Mouse (Mus musculus) thymus, adult 2 months (tissue): ENCODE results near the gene Suclg1. TPM values are rescaled to one million over a fixed set of nuclear protein-coding genes. Genes with fewer than 3 reads are reported as not detected.
A peak's percentile ranks its signal among the peaks of the same experiment; 100 is the strongest.

Source experiments
- DNase-seq: peaks from one replicate; pipeline ENCODE4 v3.0.0; 2021
- H3K27ac ChIP-seq: fragments of 200-500 bp; 2 replicates; pipeline ENCODE4 v1.5.1; 2012; ENCODE audit warnings: low read length, control low read depth; ENCODE audit not compliant: control insufficient read depth, insufficient read depth
- H3K27me3 ChIP-seq: fragments of 200-500 bp; 2 replicates; pipeline ENCODE4 v1.6.1; 2012; ENCODE audit warnings: mild to moderate bottlenecking, low read length, moderate library complexity, mixed read lengths; ENCODE audit not compliant: control insufficient read depth, insufficient read depth
- H3K36me3 ChIP-seq: fragments of 200-500 bp; 2 replicates; pipeline ENCODE4 v1.6.1; 2012; ENCODE audit warnings: mild to moderate bottlenecking, low read length, moderate library complexity; ENCODE audit not compliant: control insufficient read depth, insufficient read depth
- H3K4me1 ChIP-seq: fragments of 200-500 bp; replicated peaks from 2 replicates; pipeline ENCODE4 v1.6.1; 2012; ENCODE audit warnings: low read length; ENCODE audit not compliant: control insufficient read depth, insufficient read depth
- H3K4me3 ChIP-seq: fragments of 200-500 bp; 2 replicates; pipeline ENCODE4 v1.5.1; 2012; ENCODE audit warnings: mild to moderate bottlenecking, low read length, control low read depth, moderate library complexity; ENCODE audit not compliant: control insufficient read depth, insufficient read depth
- CTCF ChIP-seq: fragments of 200-500 bp; IDR thresholded peaks from 2 replicates; pipeline ENCODE4 v1.5.1; 2012; ENCODE audit warnings: mild to moderate bottlenecking, control low read depth, low read length, moderate library complexity, borderline replicate concordance; ENCODE audit not compliant: control insufficient read depth, poor library complexity, insufficient read depth; ENCODE audit errors: extremely low read depth
- POLR2A ChIP-seq: fragments of 200-500 bp; IDR thresholded peaks from 2 replicates; pipeline ENCODE4 v1.6.1; 2012; ENCODE audit warnings: mild to moderate bottlenecking, low read length, control low read depth, moderate library complexity; ENCODE audit not compliant: control insufficient read depth, poor library complexity, insufficient read depth; ENCODE audit errors: extremely low read depth
- WGBS: fragments of 180-500 bp; shearing (Covaris S2); methylation state at CpG from one replicate; pipeline ENCODE4 v1.1.7; 2018; 5-methylcytosine and 5-hydroxymethylcytosine counted together
- polyA plus RNA-seq: library from polyadenylated mRNA; depleted of rRNA; stranded (reverse); fragments of >200 nt; gene quantifications from 2 replicates; pipeline ENCODE4 v1.2.3, GENCODE M21; 2012

The Suclg1 gene
- polyA plus RNA-seq, 1 experiment, result 59.5 TPM

- Histone ChIP-seq H3K36me3 (no peaks in the 10 kb centered on the region), H3K4me3 (no peak overlapping the region), H3K4me1 (peaks cover 12% of the 10 kb centered on the region), H3K27ac (peak overlapping the region; percentile 54; the same call in 1 of the 2 replicates), H3K27me3 (no peaks in the 10 kb centered on the region)
- peak; percentile 16 for DNase-seq
- no peak for TF ChIP-seq CTCF
- no peak for TF ChIP-seq POLR2A
- 29% methylated on average over 9 of the region's 9 CpGs for WGBS
Measured at GRCm38 (mm10) chr6:73254307-73255228, 6.4 kb downstream of the Suclg1 start.

GRCm38 (mm10) chr6:73257068-73257467, 8.9 kb downstream of the Suclg1 start:
- H3K27me3 ChIP-seq, result no peaks in the 10 kb centered on the region
- H3K36me3 ChIP-seq, result peaks cover 9% of the 10 kb centered on the region
- H3K27ac ChIP-seq, result no peak overlapping the region
- peaks cover 15% of the 10 kb centered on the region for H3K4me1 ChIP-seq
- DNase-seq, result no peak
- TF ChIP-seq POLR2A (no peak), CTCF (no peak)
- H3K4me3 ChIP-seq, result no peak overlapping the region
- 97% methylated on average over 7 of the region's 7 CpGs for WGBS

GRCm38 (mm10) chr6:73260110-73260509, 11.9 kb downstream of the Suclg1 start:
- TF ChIP-seq CTCF, result no peak
- TF ChIP-seq POLR2A, result no peak
- H3K36me3 ChIP-seq, result peaks cover 29% of the 10 kb centered on the region
- no peak for DNase-seq
- no peaks in the 10 kb centered on the region for H3K27me3 ChIP-seq
- WGBS, result 72% methylated on average over 6 of the region's 6 CpGs
- H3K4me3 ChIP-seq, result no peak overlapping the region
- H3K4me1 ChIP-seq, result peaks cover 3% of the 10 kb centered on the region; the same call in 1 of the 2 replicates
- H3K27ac ChIP-seq, result no peak overlapping the region

GRCm38 (mm10) chr6:73264801-73265200, 16.6 kb downstream of the Suclg1 start:
- Histone ChIP-seq H3K36me3 (peaks cover 52% of the 10 kb centered on the region), H3K4me1 (peaks cover 3% of the 10 kb centered on the region; the same call in 1 of the 2 replicates), H3K27me3 (no peaks in the 10 kb centered on the region), H3K4me3 (no peak overlapping the region), H3K27ac (no peak overlapping the region)
- TF ChIP-seq POLR2A (no peak), CTCF (no peak)
- 57% methylated on average over 2 of the region's 2 CpGs for WGBS
- no peak for DNase-seq

- Histone ChIP-seq H3K4me3 (no peak overlapping the region), H3K27me3 (no peaks in the 10 kb centered on the region), H3K4me1 (no peaks in the 10 kb centered on the region), H3K36me3 (peaks cover 69% of the 10 kb centered on the region), H3K27ac (no peak overlapping the region)
- TF ChIP-seq POLR2A (no peak), CTCF (no peak)
- DNase-seq, result no peak
- WGBS, result 93% methylated on average over 8 of the region's 8 CpGs
Measured at GRCm38 (mm10) chr6:73267738-73268311, 19.6 kb downstream of the Suclg1 start.

GRCm38 (mm10) chr6:73269374-73269773, 21.2 kb downstream of the Suclg1 start:
- H3K36me3 ChIP-seq, result peaks cover 60% of the 10 kb centered on the region
- no peak for DNase-seq
- H3K27me3 ChIP-seq, result no peaks in the 10 kb centered on the region
- no peak for TF ChIP-seq POLR2A
- TF ChIP-seq CTCF, result no peak
- no peak overlapping the region for H3K4me3 ChIP-seq
- no peak overlapping the region for H3K27ac ChIP-seq
- no peaks in the 10 kb centered on the region for H3K4me1 ChIP-seq
- WGBS, result over 99% methylated on average over 3 of the region's 3 CpGs
